Mouse (Mus musculus): ENCODE data around the gene Psmd2. TPM values are rescaled to one million over a fixed set of nuclear protein-coding genes. Genes with fewer than 3 reads are reported as not detected.
A peak's percentile ranks its signal among the peaks of the same experiment; 100 is the strongest.

The Psmd2 gene
- total and polyA plus RNA-seq, 2 experiments from 2014 or later = 158 to 206 TPM

DNA sequence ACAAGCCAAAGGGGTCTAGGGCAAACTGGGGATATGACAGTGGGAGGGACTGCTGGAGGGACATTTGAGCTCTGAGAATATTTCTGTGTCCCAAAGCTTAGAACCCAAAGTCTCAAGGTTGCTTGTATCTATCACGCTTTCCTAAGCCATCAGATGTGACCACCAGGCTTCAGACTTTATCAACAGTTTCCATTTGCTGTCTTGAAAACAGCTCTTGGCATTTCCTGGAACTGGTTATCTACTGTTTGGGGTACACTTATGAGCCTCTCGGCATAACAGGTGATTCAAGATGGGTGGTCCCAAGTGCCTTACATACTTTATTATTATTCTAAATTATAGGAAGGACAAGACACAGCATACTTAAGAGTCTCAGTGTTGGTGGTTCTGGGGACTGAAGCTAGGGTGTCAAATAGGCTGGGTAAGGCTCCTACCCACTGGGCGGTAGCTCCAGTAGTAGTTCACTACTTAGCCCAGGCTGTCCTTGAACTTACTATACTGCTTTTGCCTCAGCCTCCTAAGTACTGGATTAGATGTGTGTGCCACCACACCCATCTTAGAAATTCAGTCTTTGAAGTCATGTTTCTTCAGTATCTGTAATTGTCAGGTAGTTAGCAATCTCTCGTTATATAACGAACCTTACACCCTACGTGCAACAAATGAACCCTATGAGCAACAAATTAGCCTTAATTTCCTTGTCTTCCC, 52.4 kb downstream of the Psmd2 start:
- Histone ChIP-seq H3K36me3 (replicated peaks; ENCODE audit: control insufficient read depth, insufficient read depth, low read length) (peaks cover 19% of the 10 kb centered on the region; the same call in 1 of the 2 replicates), H3K4me1 (ENCODE audit: control insufficient read depth, insufficient read depth) (0 out of 2 replicates have a peak, but pooled peaks cover 3% of the 10 kb centered on the region)

DNA sequence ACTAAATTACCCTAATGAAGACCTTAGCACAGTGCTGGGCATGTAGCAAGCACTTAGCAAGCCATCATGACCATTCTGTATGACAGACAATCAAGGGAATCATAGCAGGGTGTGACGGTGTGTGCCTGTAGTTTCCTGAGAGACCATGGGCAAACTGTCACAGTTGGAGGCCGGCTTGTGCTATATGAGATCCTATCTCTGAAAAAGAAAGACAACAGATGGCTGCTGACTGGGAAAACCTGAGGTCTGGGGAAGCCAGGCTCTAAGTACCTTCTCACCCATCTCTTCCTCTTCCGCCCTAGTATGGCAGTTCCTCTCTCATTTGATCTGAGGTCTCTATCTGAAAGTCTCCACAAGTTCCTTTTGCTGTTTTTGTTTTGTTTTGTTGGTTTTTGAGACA, 54.3 kb downstream of the Psmd2 start:
- 81% methylated on average over 3 of the region's 3 CpGs for WGBS
- 0 out of 2 replicates have a peak, but pooled peaks cover 5% of the 10 kb centered on the region for H3K36me3 ChIP-seq (replicated peaks; ENCODE audit: control insufficient read depth, insufficient read depth, low read length)
- H3K4me1 ChIP-seq (ENCODE audit: control insufficient read depth, insufficient read depth) = 0 out of 2 replicates have a peak, but pooled peaks cover 3% of the 10 kb centered on the region
- H3K9me3 ChIP-seq (replicated peaks; ENCODE audit: control insufficient read depth, low read length) = no peaks in the 10 kb centered on the region
- H3K9ac ChIP-seq (replicated peaks; ENCODE audit: low read depth, low read length) = no peak overlapping the region
- H3K4me2 ChIP-seq (ENCODE audit: low read depth, low read length) = no peak overlapping the region
- ATAC-seq (ENCODE audit: insufficient read depth, low read depth) (no peak), DNase-seq (ENCODE audit: low spot score) (no peak)
- TF ChIP-seq EP300 (IDR thresholded peaks at IDR 0.05; ENCODE audit: low read depth) (no peak), CTCF (IDR thresholded peaks at IDR 0.05; ENCODE audit: low read depth) (no peak)
- H3K27me3 ChIP-seq (ENCODE audit: control insufficient read depth, insufficient read depth, low read length) = no peaks in the 10 kb centered on the region
- no peak overlapping the region for H3K27ac ChIP-seq (ENCODE audit: low read depth)
- H3K4me3 ChIP-seq (ENCODE audit: low read depth, low read length) = no peak overlapping the region

More for the DNA sequence above, 52.4 kb downstream of the Psmd2 start:
- ATAC-seq (ENCODE audit: insufficient read depth, low read depth) (no peak), DNase-seq (ENCODE audit: low spot score) (no peak)
- WGBS = 88% methylated on average over 6 of the region's 6 CpGs
- Histone ChIP-seq H3K27me3 (ENCODE audit: control insufficient read depth, insufficient read depth, low read length) (no peaks in the 10 kb centered on the region), H3K27ac (ENCODE audit: low read depth) (no peak overlapping the region), H3K9me3 (replicated peaks; ENCODE audit: control insufficient read depth, low read length) (no peaks in the 10 kb centered on the region), H3K4me2 (ENCODE audit: low read depth, low read length) (no peak overlapping the region), H3K4me3 (ENCODE audit: low read depth, low read length) (no peak overlapping the region), H3K9ac (replicated peaks; ENCODE audit: low read depth, low read length) (no peak overlapping the region)
- TF ChIP-seq EP300 (IDR thresholded peaks at IDR 0.05; ENCODE audit: low read depth) (no peak), CTCF (IDR thresholded peaks at IDR 0.05; ENCODE audit: low read depth) (no peak)

DNA sequence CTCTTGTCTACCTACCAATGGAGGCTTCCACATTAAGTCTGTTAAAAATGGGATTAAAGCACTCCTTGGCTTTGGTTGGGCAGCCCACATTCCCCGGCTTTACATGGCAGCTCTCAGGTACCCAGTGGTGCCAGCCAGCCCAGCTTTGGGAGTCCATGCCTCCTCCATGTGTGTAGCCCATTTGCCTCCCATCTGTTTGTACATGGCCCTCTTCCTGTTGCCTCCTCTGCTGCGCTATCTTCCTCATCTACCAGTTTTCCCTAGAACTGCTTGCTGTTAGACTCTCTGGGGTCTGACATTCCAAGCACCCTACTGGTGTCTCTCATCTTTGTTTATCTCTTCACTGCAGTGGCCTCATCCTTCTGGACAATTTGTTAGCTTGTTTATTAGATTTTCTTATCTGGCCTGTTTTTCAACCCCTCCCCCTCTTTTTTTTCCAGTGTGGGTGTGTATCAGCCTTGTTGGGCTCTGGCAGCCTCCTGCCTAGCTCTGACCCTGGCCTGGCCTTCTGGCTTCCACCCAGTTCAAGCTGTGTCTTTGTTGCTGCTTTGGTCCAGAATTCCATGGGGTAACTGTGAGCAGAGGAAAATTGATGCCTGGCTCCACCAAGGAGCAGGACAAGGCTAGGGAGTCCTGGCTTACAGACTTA, 55.1 kb downstream of the Psmd2 start:
- Histone ChIP-seq H3K27me3 (ENCODE audit: control insufficient read depth, insufficient read depth, low read length) (no peaks in the 10 kb centered on the region), H3K4me1 (ENCODE audit: control insufficient read depth, insufficient read depth) (0 out of 2 replicates have a peak, but pooled peaks cover 3% of the 10 kb centered on the region), H3K36me3 (replicated peaks; ENCODE audit: control insufficient read depth, insufficient read depth, low read length) (0 out of 2 replicates have a peak, but pooled peaks cover 5% of the 10 kb centered on the region), H3K4me2 (ENCODE audit: low read depth, low read length) (no peak overlapping the region), H3K4me3 (ENCODE audit: low read depth, low read length) (no peak overlapping the region), H3K27ac (ENCODE audit: low read depth) (no peak overlapping the region), H3K9me3 (replicated peaks; ENCODE audit: control insufficient read depth, low read length) (no peaks in the 10 kb centered on the region), H3K9ac (replicated peaks; ENCODE audit: low read depth, low read length) (no peak overlapping the region)
- ATAC-seq (ENCODE audit: insufficient read depth, low read depth) = no peak
- DNase-seq (ENCODE audit: low spot score) = no peak
- 82% methylated on average over 2 of the region's 2 CpGs for WGBS
- TF ChIP-seq CTCF (IDR thresholded peaks at IDR 0.05; ENCODE audit: low read depth) (no peak), EP300 (IDR thresholded peaks at IDR 0.05; ENCODE audit: low read depth) (no peak)

DNA sequence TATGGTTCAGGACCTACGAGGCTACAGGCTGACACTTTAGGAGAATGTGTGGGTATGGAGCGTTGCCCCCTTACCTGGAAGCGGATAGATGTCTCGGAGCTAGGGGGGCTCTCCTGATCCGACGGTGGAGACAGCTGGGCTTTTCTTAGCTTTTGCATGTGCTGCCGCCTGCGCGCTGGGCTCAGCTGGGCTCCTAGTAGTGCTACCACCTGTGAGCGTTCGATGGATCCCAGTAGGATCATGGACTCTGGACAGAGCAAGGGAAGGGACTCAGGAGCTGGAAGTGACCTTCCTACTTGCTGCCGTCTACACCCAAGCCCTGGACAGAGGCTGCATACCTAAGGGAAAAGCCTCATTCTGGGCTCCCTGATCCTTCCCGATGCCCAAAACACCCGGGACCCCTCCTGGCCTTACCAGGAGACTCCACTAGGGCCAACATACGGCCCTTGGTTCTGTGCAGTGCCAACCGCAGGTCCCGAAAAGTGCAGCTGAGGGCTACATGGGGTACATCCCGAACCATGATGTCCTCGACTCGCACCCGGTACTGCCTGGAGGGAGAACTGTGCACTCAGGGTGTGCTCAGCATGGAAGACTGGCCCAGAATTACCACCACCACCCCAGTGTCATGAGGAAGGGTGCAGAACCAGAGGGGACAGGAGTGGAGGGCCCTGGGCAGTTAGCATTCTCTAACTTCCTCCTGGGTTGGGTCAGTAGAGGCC, 56.9 kb downstream of the Psmd2 start:
- H3K4me3 ChIP-seq (ENCODE audit: low read depth, low read length) = no peak overlapping the region
- no peak for ATAC-seq (ENCODE audit: insufficient read depth, low read depth)
- no peak for DNase-seq (ENCODE audit: low spot score)
- H3K4me1 ChIP-seq (ENCODE audit: control insufficient read depth, insufficient read depth) = no peaks in the 10 kb centered on the region
- peaks cover 2% of the 10 kb centered on the region; the same call in 1 of the 2 replicates for H3K36me3 ChIP-seq (replicated peaks; ENCODE audit: control insufficient read depth, insufficient read depth, low read length)
- WGBS = 89% methylated on average over 21 of the region's 21 CpGs
- H3K9me3 ChIP-seq (replicated peaks; ENCODE audit: control insufficient read depth, low read length) = no peaks in the 10 kb centered on the region
- no peaks in the 10 kb centered on the region for H3K27me3 ChIP-seq (ENCODE audit: control insufficient read depth, insufficient read depth, low read length)
- no peak overlapping the region for H3K4me2 ChIP-seq (ENCODE audit: low read depth, low read length)
- TF ChIP-seq CTCF (IDR thresholded peaks at IDR 0.05; ENCODE audit: low read depth) = no peak
- TF ChIP-seq EP300 (IDR thresholded peaks at IDR 0.05; ENCODE audit: low read depth) = no peak
- H3K27ac ChIP-seq (ENCODE audit: low read depth) = no peak overlapping the region
- no peak overlapping the region for H3K9ac ChIP-seq (replicated peaks; ENCODE audit: low read depth, low read length)

DNA sequence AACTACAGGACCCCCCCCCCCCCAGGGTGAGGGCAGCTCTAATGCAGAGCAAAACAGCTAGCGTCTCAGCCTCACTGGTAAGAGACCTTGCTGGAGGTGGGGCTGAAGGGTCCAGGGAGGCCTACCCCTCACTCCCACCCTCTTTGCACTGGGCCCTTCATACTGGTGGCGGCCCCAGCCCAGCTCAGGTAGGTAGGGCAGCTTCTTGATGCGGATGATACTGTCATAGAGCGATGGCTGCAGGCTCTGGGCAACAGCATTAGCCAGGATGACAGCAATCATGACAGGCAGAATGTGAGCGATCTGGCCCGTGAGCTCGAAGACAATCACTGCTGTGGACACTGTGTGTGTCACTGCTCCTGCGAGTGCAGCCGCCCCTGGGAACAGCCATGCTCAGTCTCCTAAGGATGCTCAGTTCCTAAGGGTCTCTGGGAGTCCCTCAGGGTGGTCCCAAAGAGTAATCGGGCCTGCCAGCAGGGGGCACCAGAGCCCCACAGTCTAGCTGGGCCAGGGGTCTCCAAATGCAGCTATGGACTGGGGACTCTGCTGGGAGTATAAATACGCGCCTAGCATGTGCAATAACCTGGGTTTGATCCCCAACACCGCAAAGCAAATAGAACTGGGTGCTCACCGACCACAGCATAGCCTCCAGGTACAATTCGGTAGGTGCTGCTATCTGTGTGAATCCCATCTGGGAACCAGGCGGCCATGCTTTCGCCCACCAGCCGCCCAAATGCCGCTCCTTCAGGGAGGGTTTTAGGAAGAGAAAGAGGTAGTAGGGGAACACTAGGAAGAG, 57.7 kb downstream of the Psmd2 start:
- no peaks in the 10 kb centered on the region; the same call in 1 of the 2 replicates for H3K36me3 ChIP-seq (replicated peaks; ENCODE audit: control insufficient read depth, insufficient read depth, low read length)
- H3K4me3 ChIP-seq (ENCODE audit: low read depth, low read length) = no peak overlapping the region
- no peak for DNase-seq (ENCODE audit: low spot score)
- TF ChIP-seq EP300 (IDR thresholded peaks at IDR 0.05; ENCODE audit: low read depth) (no peak), CTCF (IDR thresholded peaks at IDR 0.05; ENCODE audit: low read depth) (peak; percentile 57)
- H3K4me1 ChIP-seq (ENCODE audit: control insufficient read depth, insufficient read depth) = no peaks in the 10 kb centered on the region
- H3K9ac ChIP-seq (replicated peaks; ENCODE audit: low read depth, low read length) = no peak overlapping the region
- no peak for ATAC-seq (ENCODE audit: insufficient read depth, low read depth)
- H3K27me3 ChIP-seq (ENCODE audit: control insufficient read depth, insufficient read depth, low read length) = no peaks in the 10 kb centered on the region
- 77% methylated on average over 19 of the region's 19 CpGs for WGBS
- H3K27ac ChIP-seq (ENCODE audit: low read depth) = no peak overlapping the region
- no peaks in the 10 kb centered on the region for H3K9me3 ChIP-seq (replicated peaks; ENCODE audit: control insufficient read depth, low read length)
- H3K4me2 ChIP-seq (ENCODE audit: low read depth, low read length) = no peak overlapping the region

All from heart, postnatal 0 days (tissue).